Mouse (Mus musculus) C2C12 (cell line): ENCODE measurements around the gene Hectd4. TPM values are rescaled to one million over a fixed set of nuclear protein-coding genes. Genes with fewer than 3 reads are reported as not detected.

Source experiments
- H3K27me3 ChIP-seq: one replicate; pipeline ENCODE4 v1.6.1; 2011; ENCODE audit not compliant: control insufficient read depth, insufficient read depth, insufficient read length
- H3K36me3 ChIP-seq: one replicate; pipeline ENCODE4 v1.6.1; 2011; ENCODE audit not compliant: control insufficient read depth, insufficient read depth
- H3K4me3 ChIP-seq: one replicate; pipeline ENCODE4 v1.5.1; 2011; ENCODE audit warnings: mild to moderate bottlenecking, control low read depth; ENCODE audit not compliant: poor library complexity, insufficient read depth, severe bottlenecking
- H3K79me2 ChIP-seq: one replicate; pipeline ENCODE4 v1.6.1; 2011; ENCODE audit not compliant: control insufficient read depth, insufficient read depth
- H3K79me3 ChIP-seq: one replicate; pipeline ENCODE4 v1.6.1; 2011; ENCODE audit warnings: low read depth, control low read depth
- H3ac ChIP-seq: one replicate; pipeline ENCODE3; 2011; ENCODE audit warnings: low read depth; ENCODE audit not compliant: control insufficient read depth, insufficient read length
- CEBPB ChIP-seq: IDR thresholded peaks from one replicate; pipeline ENCODE4 v1.6.1; 2011; ENCODE audit warnings: low read depth, mild to moderate bottlenecking, control low read depth, moderate library complexity
- CTCF ChIP-seq: IDR thresholded peaks from one replicate; pipeline ENCODE4 v1.5.1; 2011; ENCODE audit not compliant: control insufficient read depth, insufficient read depth, insufficient read length
- FOSL1 ChIP-seq: IDR thresholded peaks from one replicate; pipeline ENCODE4 v1.8.0; 2011; ENCODE audit warnings: mild to moderate bottlenecking, low read length; ENCODE audit not compliant: poor library complexity, insufficient read depth, severe bottlenecking
- MAX ChIP-seq: IDR thresholded peaks from one replicate; pipeline ENCODE4 v1.6.1; 2011; ENCODE audit warnings: mild to moderate bottlenecking, control low read depth
- MYOD1 ChIP-seq: IDR thresholded peaks from one replicate; pipeline ENCODE4 v1.6.1; 2011; ENCODE audit warnings: low read depth; ENCODE audit not compliant: control insufficient read depth, insufficient read length
- MYOG ChIP-seq: IDR thresholded peaks from one replicate; pipeline ENCODE4 v1.6.1; 2011; ENCODE audit not compliant: control insufficient read depth, insufficient read length; ENCODE audit errors: extremely low read depth
- USF1 ChIP-seq: IDR thresholded peaks from one replicate; pipeline ENCODE4 v1.6.1; 2011; ENCODE audit warnings: low read depth, mild to moderate bottlenecking, control low read depth, moderate library complexity
- polyA plus RNA-seq: library from polyadenylated mRNA; unstranded; fragments of >200 nt; fragmentation: generic; extraction: Trizol; gene quantifications from one replicate; pipeline ENCODE4 v1.2.1, GENCODE M21; 2012; ENCODE audit warnings: missing spikeins

The Hectd4 gene
- polyA plus RNA-seq, 1 experiment = 5.4 TPM

GRCm38 (mm10) chr5:121386120-121386909 lies 166.3 kb downstream of the Hectd4 start:
- no peak overlapping the region for H3K4me3 ChIP-seq
- no peak overlapping the region for H3ac ChIP-seq
- H3K36me3 ChIP-seq = peaks cover 3% of the 10 kb centered on the region
- no peaks in the 10 kb centered on the region for H3K79me2 ChIP-seq
- H3K27me3 ChIP-seq = no peaks in the 10 kb centered on the region
- no peaks in the 10 kb centered on the region for H3K79me3 ChIP-seq
- no peak for TF ChIP-seq MAX
- no peak for TF ChIP-seq USF1
- TF ChIP-seq CEBPB = no peak
- no peak for TF ChIP-seq CTCF
- no peak for TF ChIP-seq MYOD1
- TF ChIP-seq FOSL1 = no peak
- no peak for TF ChIP-seq MYOG

DNA sequence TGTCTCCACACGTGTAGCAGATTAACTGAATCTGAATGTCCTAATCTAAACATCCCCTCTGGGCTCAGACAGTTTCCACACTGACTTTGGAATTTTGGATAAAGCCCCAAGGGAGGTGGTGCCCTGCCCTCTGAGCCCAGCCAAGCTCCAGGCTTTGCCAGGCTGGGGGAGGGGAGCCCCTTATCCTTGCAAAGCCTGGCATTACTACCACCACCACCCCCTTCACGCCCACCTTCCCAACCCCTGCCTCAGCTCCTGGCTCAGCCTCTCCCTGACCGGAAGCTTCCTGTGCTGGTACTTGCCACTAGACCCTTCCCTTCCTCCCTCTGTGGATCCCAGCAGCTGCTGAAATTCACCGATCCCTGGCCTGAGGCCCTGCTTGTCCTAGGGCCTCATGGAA lies 167.1 kb downstream of the Hectd4 start:
- no peaks in the 10 kb centered on the region for H3K36me3 ChIP-seq
- H3K79me2 ChIP-seq = no peaks in the 10 kb centered on the region
- H3K27me3 ChIP-seq = no peaks in the 10 kb centered on the region
- TF ChIP-seq MAX = no peak
- TF ChIP-seq CEBPB = no peak
- no peak for TF ChIP-seq MYOD1
- no peak for TF ChIP-seq MYOG
- no peak for TF ChIP-seq USF1
- H3ac ChIP-seq = no peak overlapping the region
- no peaks in the 10 kb centered on the region for H3K79me3 ChIP-seq
- H3K4me3 ChIP-seq = no peak overlapping the region

- no peaks in the 10 kb centered on the region for H3K36me3 ChIP-seq
- no peaks in the 10 kb centered on the region for H3K79me3 ChIP-seq
Observed at GRCm38 (mm10) chr5:121389106-121389505, 169.1 kb downstream of the Hectd4 start.

DNA sequence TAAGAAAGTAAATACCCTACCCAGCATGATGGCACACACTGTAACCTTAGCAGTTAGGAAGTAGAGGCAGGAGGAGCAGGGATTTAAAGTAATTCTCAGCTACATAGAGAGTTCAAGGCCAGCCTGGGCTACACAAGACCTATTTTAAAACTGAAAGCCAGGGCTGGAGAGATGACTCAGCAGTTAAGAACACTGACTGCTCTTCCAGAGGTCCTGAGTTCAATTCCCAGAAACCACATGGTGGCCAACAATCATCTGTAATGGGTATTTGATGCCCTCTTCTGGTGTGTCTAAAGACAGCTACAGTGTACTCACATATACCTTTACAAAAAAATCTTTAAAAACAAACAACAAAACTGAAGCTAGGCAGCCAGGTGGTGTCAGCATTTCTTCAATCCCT lies 169.7 kb downstream of the Hectd4 start:
- Histone ChIP-seq H3ac (no peak overlapping the region), H3K36me3 (no peaks in the 10 kb centered on the region), H3K79me2 (no peaks in the 10 kb centered on the region), H3K27me3 (no peaks in the 10 kb centered on the region), H3K4me3 (no peak overlapping the region), H3K79me3 (no peaks in the 10 kb centered on the region)
- TF ChIP-seq MYOD1 (no peak), FOSL1 (no peak), CTCF (no peak), MAX (no peak), USF1 (no peak), CEBPB (no peak), MYOG (no peak)

More at GRCm38 (mm10) chr5:121389106-121389505, 169.1 kb downstream of the Hectd4 start:
- TF ChIP-seq FOSL1 (no peak), CTCF (no peak), CEBPB (no peak), MAX (no peak), MYOG (no peak), MYOD1 (no peak), USF1 (no peak)
- Histone ChIP-seq H3K79me2 (no peaks in the 10 kb centered on the region), H3ac (no peak overlapping the region), H3K27me3 (no peaks in the 10 kb centered on the region), H3K4me3 (no peak overlapping the region)

DNA sequence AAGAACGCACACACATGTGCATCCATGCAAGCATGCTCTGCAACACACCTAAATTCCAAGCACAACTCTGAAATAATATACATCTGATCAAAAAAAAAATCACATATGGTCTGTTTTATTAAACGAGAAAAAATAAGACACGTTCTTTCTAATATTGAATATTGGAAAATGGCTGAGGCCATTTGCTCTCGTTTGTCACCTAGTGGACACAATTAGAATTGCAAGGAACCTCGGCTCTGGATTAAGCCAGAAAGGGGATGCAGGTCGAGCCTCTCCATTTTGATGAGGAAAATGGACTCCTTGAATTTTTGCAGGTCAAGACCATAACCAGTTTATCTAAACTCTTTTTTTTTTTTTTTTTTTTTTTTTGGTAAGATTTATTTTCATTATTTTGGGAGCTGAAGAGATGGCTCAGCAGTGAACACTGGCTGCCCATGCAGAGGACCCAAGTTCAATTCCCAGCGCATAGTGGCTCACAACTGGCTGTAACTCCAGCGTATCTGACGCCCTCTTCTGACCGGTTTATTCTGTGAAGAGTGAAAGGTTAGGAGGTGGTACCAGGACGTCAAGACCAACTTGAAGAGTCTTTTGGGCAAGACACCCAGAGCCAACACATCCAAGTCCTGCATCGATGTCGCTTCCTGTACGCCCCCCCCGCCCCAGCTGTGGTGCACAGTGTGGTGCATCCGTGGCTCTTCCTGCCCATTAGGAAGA lies 172.8 kb downstream of the Hectd4 start:
- Histone ChIP-seq H3K36me3 (no peaks in the 10 kb centered on the region), H3K27me3 (no peaks in the 10 kb centered on the region), H3K79me3 (no peaks in the 10 kb centered on the region), H3K79me2 (peaks cover 1% of the 10 kb centered on the region), H3K4me3 (no peak overlapping the region), H3ac (no peak overlapping the region)
- no peak for TF ChIP-seq MYOD1
- TF ChIP-seq MYOG = no peak
- TF ChIP-seq MAX = no peak
- TF ChIP-seq FOSL1 = no peak
- TF ChIP-seq USF1 = no peak
- no peak for TF ChIP-seq CTCF
- no peak for TF ChIP-seq CEBPB
